Mouse (Mus musculus) brain, embryonic 14.5 days (tissue): Measurements from ENCODE around the gene Cyp2c37. TPM values are rescaled to one million over a fixed set of nuclear protein-coding genes. Genes with fewer than 3 reads are reported as not detected.
"Not testable (repeated sequence)": the region's sequence is repeated elsewhere in the genome, so short reads cannot be mapped to it uniquely, and the experiment has no call there.

Experiments
- DNase-seq: peaks from one replicate; pipeline ENCODE4 v3.0.0-alpha.2; 2011; ENCODE audit warnings: low read depth
- CTCF ChIP-seq: fragments of 200-500 bp; IDR thresholded peaks from 2 replicates; pipeline ENCODE4 v1.5.1; 2012; ENCODE audit warnings: inconsistent platforms, mild to moderate bottlenecking, moderate library complexity, borderline replicate concordance; ENCODE audit not compliant: insufficient read depth, insufficient read length; ENCODE audit errors: extremely low read depth
- POLR2A ChIP-seq: fragments of 200-500 bp; IDR thresholded peaks from 2 replicates; pipeline ENCODE4 v1.6.1; 2012; ENCODE audit warnings: mild to moderate bottlenecking, inconsistent platforms, borderline replicate concordance; ENCODE audit not compliant: poor library complexity, insufficient read depth, insufficient read length, severe bottlenecking; ENCODE audit errors: extremely low read depth
- polyA plus RNA-seq: library from polyadenylated mRNA; depleted of rRNA; stranded (reverse); fragments of >200 nt; gene quantifications from 2 replicates; pipeline ENCODE4 v1.2.3, GENCODE M21; 2012; rRNA removed

The Cyp2c37 gene
- not detected in 2 replicates for polyA plus RNA-seq

DNA sequence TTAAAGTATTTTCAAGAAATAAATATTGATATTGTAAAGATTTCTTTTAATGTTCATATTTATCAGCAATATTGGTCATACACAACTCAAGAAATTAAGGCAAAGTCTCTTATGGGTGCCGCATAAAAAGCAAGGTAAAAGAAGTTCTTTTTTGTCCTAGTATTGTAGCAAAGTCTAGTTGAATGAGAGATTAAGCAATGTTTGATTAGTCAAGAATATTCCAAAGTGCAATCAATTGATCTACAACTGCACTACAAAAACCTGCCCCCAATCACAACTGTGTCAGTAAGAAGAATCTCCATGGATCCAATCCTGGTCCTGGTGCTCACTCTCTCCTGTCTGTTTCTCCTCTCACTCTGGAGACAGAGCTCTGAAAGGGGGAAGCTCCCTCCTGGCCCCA lies at the start of gene Cyp2c37:
TSS of gene Cyp2c37 (plus strand) at position 285 of the 400 bp plus-strand sequence.
- DNase-seq, result not testable (repeated sequence)

DNA sequence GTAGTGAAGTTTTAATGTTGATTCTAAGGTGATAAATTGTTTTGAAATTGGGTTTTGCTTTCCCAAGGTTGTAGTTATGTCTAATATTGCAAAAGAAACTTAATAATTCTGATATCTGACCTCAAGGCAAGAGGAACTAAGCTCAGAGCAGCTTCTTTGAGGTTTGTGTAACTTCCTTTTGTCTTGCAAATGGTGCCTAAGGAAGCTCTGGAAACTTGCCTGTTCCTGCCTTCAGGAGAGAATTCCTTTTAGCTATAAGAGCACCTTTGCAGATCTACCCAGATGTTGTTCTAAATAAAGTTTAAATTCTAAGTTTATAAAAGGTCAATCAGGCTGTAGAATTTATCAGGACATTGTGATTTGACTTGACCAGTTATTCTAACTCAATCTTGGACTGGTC lies 31.4 kb upstream of the Cyp2c37 start:
- DNase-seq, result not testable (repeated sequence)

- not testable (repeated sequence) for DNase-seq
Observed at GRCm38 (mm10) chr19:39971096-39971495, 21.1 kb upstream of the Cyp2c37 start.

- TF ChIP-seq POLR2A, result no peak
- no peak for TF ChIP-seq CTCF
- DNase-seq, result no peak
Observed at GRCm38 (mm10) chr19:39989471-39989870, 2.8 kb upstream of the Cyp2c37 start.

Other genes with a start within 250 kb of the Cyp2c37 start
- gene Cyp2c40, start 179.6 kb upstream of the Cyp2c37 start, polyA plus RNA-seq, result not detected in 2 replicates
- not detected in 2 replicates for gene Cyp2c69, start 105.6 kb upstream of the Cyp2c37 start, polyA plus RNA-seq
- gene Cyp2c54, start 81.4 kb downstream of the Cyp2c37 start, polyA plus RNA-seq, result not detected in 2 replicates
- gene Cyp2c50, start 97.3 kb downstream of the Cyp2c37 start, polyA plus RNA-seq, result not detected in 2 replicates
- not detected in 2 replicates for gene Cyp2c70, start 194.9 kb downstream of the Cyp2c37 start, polyA plus RNA-seq